Mouse (Mus musculus): ENCODE data around the gene Klri1. TPM values are rescaled to one million over a fixed set of nuclear protein-coding genes. Genes with fewer than 3 reads are reported as not detected.

Gene Klri1
- polyA plus RNA-seq, 1 experiment from 2014 or later, result not detected

Small RNAs within 50 kb of the gene (microRNA-seq; reads per million reads assigned to microRNA genes)
- not detected for gene Mir680-1

Other genes with a start within 250 kb of the Klri1 start
- 0.07 and 0.13 TPM in 2 replicates for gene Olr1, start 210.0 kb downstream of the Klri1 start, polyA plus RNA-seq (2015; fragmentation: Nextera tagmentation; extraction: Ambion mirVana)
- gene Tmem52b, start 204.6 kb downstream of the Klri1 start, polyA plus RNA-seq (2015; fragmentation: Nextera tagmentation; extraction: Ambion mirVana), result 0.08 and 0.18 TPM in 2 replicates
- gene Gabarapl1, start 184.0 kb downstream of the Klri1 start, polyA plus RNA-seq (2015; fragmentation: Nextera tagmentation; extraction: Ambion mirVana), result 30.7 and 31.8 TPM in 2 replicates
- gene Klre1, start 139.2 kb downstream of the Klri1 start, polyA plus RNA-seq (2015; fragmentation: Nextera tagmentation; extraction: Ambion mirVana), result not detected in 2 replicates
- 0.99 and 1.4 TPM in 2 replicates for gene Klrd1, start 125.3 kb downstream of the Klri1 start, polyA plus RNA-seq (2015; fragmentation: Nextera tagmentation; extraction: Ambion mirVana)
- 0.35 and 0.59 TPM in 2 replicates for gene Klrk1, start 93.3 kb downstream of the Klri1 start, polyA plus RNA-seq (2015; fragmentation: Nextera tagmentation; extraction: Ambion mirVana)
- not detected in 2 replicates for gene Klrc3, start 73.8 kb downstream of the Klri1 start, polyA plus RNA-seq (2015; fragmentation: Nextera tagmentation; extraction: Ambion mirVana)
- 0.20 TPM in 1 of 2 replicates, not detected in the other for gene Klrc2, start 56.4 kb downstream of the Klri1 start, polyA plus RNA-seq (2015; fragmentation: Nextera tagmentation; extraction: Ambion mirVana)
- gene Klrc1, start 38.2 kb downstream of the Klri1 start, polyA plus RNA-seq (2015; fragmentation: Nextera tagmentation; extraction: Ambion mirVana), result 0.09 and 0.29 TPM in 2 replicates
- 0.04 and 0.05 TPM in 2 replicates for gene Klri2, start 23.4 kb upstream of the Klri1 start, polyA plus RNA-seq (2015; fragmentation: Nextera tagmentation; extraction: Ambion mirVana)
- not detected in 2 replicates for gene Gm156, start 67.1 kb upstream of the Klri1 start, polyA plus RNA-seq (2015; fragmentation: Nextera tagmentation; extraction: Ambion mirVana)
- not detected in 2 replicates for gene Gm17631, start 145.5 kb upstream of the Klri1 start, polyA plus RNA-seq (2015; fragmentation: Nextera tagmentation; extraction: Ambion mirVana)
- gene Klra17, start 159.5 kb upstream of the Klri1 start, polyA plus RNA-seq (2015; fragmentation: Nextera tagmentation; extraction: Ambion mirVana), result not detected in 2 replicates
- gene Klra5, start 200.5 kb upstream of the Klri1 start, polyA plus RNA-seq (2015; fragmentation: Nextera tagmentation; extraction: Ambion mirVana), result 0.48 TPM in 1 of 2 replicates, not detected in the other